9 mouse cellular contexts compared by ENCODE assay signal in genomic region chr12:28902132-28902531, GRCm38 (mm10).
"Had no signal": no experiment of that assay in that cellular context is flagged by ENCODE, and none has a peak within 500 bp of the region (broad histone marks: within the 10 kb centered on the region; RNA-seq: fewer than 3 reads in every experiment).

No protein-coding gene starts in this region.

- H3K36me3 ChIP-seq: intestine, embryonic 15.5 days; limb, embryonic 10.5 days; liver, embryonic 13.5 days had no signal

- ATAC-seq: intestine, embryonic 15.5 days; liver, postnatal 0 days had no signal

- H3K9ac ChIP-seq: hindbrain, embryonic 14.5 days; intestine, embryonic 15.5 days; liver, embryonic 13.5 days; liver, postnatal 0 days had no signal

- H3K4me1 ChIP-seq: intestine, embryonic 15.5 days had no signal

- H3K4me2 ChIP-seq: hindbrain, embryonic 14.5 days; intestine, embryonic 15.5 days; liver, embryonic 13.5 days had no signal

- H3K9me3 ChIP-seq: intestine, embryonic 15.5 days; limb, embryonic 10.5 days had no signal

- H3K27ac ChIP-seq: hindbrain, embryonic 14.5 days; intestine, embryonic 15.5 days; left cerebral cortex, adult 2 months; limb, embryonic 10.5 days; liver, embryonic 13.5 days; stomach, postnatal 0 days had no signal

- DNase-seq: liver, embryonic 13.5 days; liver, postnatal 0 days; midbrain, embryonic 14.5 days; thymus, postnatal 4 days had no signal

- H3K4me3 ChIP-seq: intestine, embryonic 15.5 days; left cerebral cortex, adult 2 months; limb, embryonic 10.5 days; liver, embryonic 13.5 days had no signal

- H3K27me3 ChIP-seq: intestine, embryonic 15.5 days; liver, embryonic 13.5 days had no signal
